Mouse (Mus musculus) heart, adult 2 months (tissue): ENCODE measurements around the gene Ttn. TPM values are rescaled to one million over a fixed set of nuclear protein-coding genes. Genes with fewer than 3 reads are reported as not detected.

Source experiments
- DNase-seq, 2 experiments: peaks; one replicate each; pipeline ENCODE4 v3.0.0; 2021
- H3K27ac ChIP-seq: fragments of 200-600 bp; 2 replicates; pipeline ENCODE4 v1.8.1; 2022
- H3K27me3 ChIP-seq: fragments of 200-500 bp; 2 replicates; pipeline ENCODE4 v1.6.1; 2012; ENCODE audit warnings: mild to moderate bottlenecking, low read length, inconsistent platforms, mixed read lengths; ENCODE audit not compliant: control insufficient read depth, insufficient read depth
- H3K36me3 ChIP-seq: fragments of 200-500 bp; 2 replicates; pipeline ENCODE4 v1.6.1; 2012; ENCODE audit warnings: low read length, inconsistent platforms; ENCODE audit not compliant: control insufficient read depth, insufficient read depth
- H3K4me1 ChIP-seq: fragments of 200-500 bp; 2 replicates; pipeline ENCODE4 v1.6.1; 2011; ENCODE audit warnings: low read length; ENCODE audit not compliant: control insufficient read depth, insufficient read depth
- H3K4me3 ChIP-seq: fragments of 200-600 bp; 2 replicates; pipeline ENCODE4 v1.8.1; 2022
- H3K79me2 ChIP-seq: fragments of 200-500 bp; replicated peaks from 2 replicates; pipeline ENCODE4 v1.6.1; 2012; ENCODE audit warnings: mild to moderate bottlenecking, inconsistent platforms, low read length, moderate library complexity, mixed read lengths; ENCODE audit not compliant: control insufficient read depth, insufficient read depth
- H3K9ac ChIP-seq: fragments of 200-500 bp; 2 replicates; pipeline ENCODE4 v1.6.1; 2012; ENCODE audit warnings: low read depth, mild to moderate bottlenecking, control low read depth, inconsistent platforms, low read length, mixed read lengths
- CTCF ChIP-seq: fragments of 200-600 bp; IDR thresholded peaks from 2 replicates; pipeline ENCODE4 v1.8.1; 2022; ENCODE audit warnings: antibody characterized with exemption, mild to moderate bottlenecking, moderate library complexity
- EP300 ChIP-seq: fragments of 200-500 bp; IDR thresholded peaks from 2 replicates; pipeline ENCODE4 v1.6.1; 2011; ENCODE audit warnings: low read depth, low read length, control low read depth; ENCODE audit not compliant: insufficient read depth
- POLR2A ChIP-seq: fragments of 200-500 bp; IDR thresholded peaks from 2 replicates; pipeline ENCODE4 v1.6.1; 2011; ENCODE audit warnings: mild to moderate bottlenecking, low read depth, low read length, control low read depth; ENCODE audit not compliant: insufficient read depth
- WGBS: fragments of 180-500 bp; shearing (Covaris S2); methylation state at CpG from one replicate; pipeline ENCODE4 v1.1.7; 2018; 5-methylcytosine and 5-hydroxymethylcytosine counted together
- intact Hi-C: fragments of 180-260 bp; cut with DNase I; formaldehyde crosslinking; loops from one replicate; pipeline ENCODE4 v1.15.1; 2025
- polyA plus RNA-seq: library from polyadenylated mRNA; depleted of rRNA; stranded (reverse); fragments of >200 nt; gene quantifications from 2 replicates; pipeline ENCODE4 v1.2.3, GENCODE M21; 2012
- total RNA-seq, 2 experiments: library from RNA; stranded (reverse); gene quantifications; 2 replicates each; pipeline ENCODE4 v1.2.3; 2021

Ttn gene
- total and polyA plus RNA-seq, 3 experiments = 88.4 to 3,090 (median 2,567) TPM

- H3K36me3 ChIP-seq = peaks cover 41% of the 10 kb centered on the region
- TF ChIP-seq EP300 = 0 out of 2 replicates have a peak, but pooled peaks have one; percentile 73
- no peak for TF ChIP-seq CTCF
- peak; percentile 57 for TF ChIP-seq POLR2A
- DNase-seq = no peak
- H3K4me1 ChIP-seq = no peaks in the 10 kb centered on the region; the same call in 1 of the 2 replicates
- H3K4me3 ChIP-seq = peak overlapping the region; percentile 10; the same call in 1 of the 2 replicates
- intact Hi-C loops = loop anchor here (2.0 kb wide), 1 partner anchor 373 kb away; no protein-coding TSS in a partner anchor
- H3K27me3 ChIP-seq = no peaks in the 10 kb centered on the region
- H3K79me2 ChIP-seq = no peaks in the 10 kb centered on the region
- H3K27ac ChIP-seq = peak overlapping the region; percentile 64
- no peak overlapping the region for H3K9ac ChIP-seq
- 23% methylated on average over 6 of the region's 6 CpGs for WGBS
Measured at GRCm38 (mm10) chr2:76970204-76970603, 12.1 kb downstream of the Ttn start.

GRCm38 (mm10) chr2:76969637-76970036 lies 12.7 kb downstream of the Ttn start:
- Histone ChIP-seq H3K36me3 (peaks cover 41% of the 10 kb centered on the region), H3K79me2 (no peaks in the 10 kb centered on the region), H3K9ac (peak overlapping the region; percentile 3), H3K4me3 (0 out of 2 replicates have a peak overlapping the region, but pooled peaks have one; percentile 20), H3K27ac (peak overlapping the region; percentile 64), H3K27me3 (no peaks in the 10 kb centered on the region), H3K4me1 (no peaks in the 10 kb centered on the region)
- 50% methylated on average over 21 of the region's 21 CpGs for WGBS
- DNase-seq = peak in 1 of 2 experiments; percentile 23
- intact Hi-C loops = loop anchor here (1.0 to 2.0 kb wide), 2 partner anchors 40 to 373 kb away; no protein-coding TSS in a partner anchor
- peak; percentile 31; the same call in 1 of the 2 replicates for TF ChIP-seq POLR2A
- TF ChIP-seq EP300 = no peak

DNA sequence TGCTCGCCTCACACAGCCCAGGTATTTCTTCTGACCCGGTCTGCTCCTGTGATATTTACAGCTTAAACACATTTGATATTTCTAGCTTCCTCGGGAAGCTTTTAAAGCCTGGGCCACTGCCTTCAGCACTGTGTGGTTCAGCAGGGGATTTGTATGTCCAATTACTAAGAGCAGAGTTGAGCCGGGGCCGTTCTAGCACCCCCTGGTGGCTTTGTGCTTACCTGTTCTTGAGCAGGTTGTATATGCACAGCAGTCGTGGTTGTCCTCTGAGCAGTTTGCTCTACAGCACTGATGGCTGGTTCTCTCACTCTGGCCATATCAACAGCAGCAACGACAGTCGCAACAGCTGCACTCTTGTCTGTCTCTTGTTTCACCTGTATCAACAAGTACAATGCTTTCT lies 13.4 kb downstream of the Ttn start:
- Histone ChIP-seq H3K4me3 (no peak overlapping the region), H3K27ac (peak overlapping the region; percentile 64), H3K4me1 (no peaks in the 10 kb centered on the region), H3K36me3 (peaks cover 45% of the 10 kb centered on the region), H3K9ac (no peak overlapping the region), H3K79me2 (no peaks in the 10 kb centered on the region), H3K27me3 (no peaks in the 10 kb centered on the region)
- DNase-seq = peak in 1 of 2 experiments; percentile 56
- intact Hi-C loops = loop anchor here (1.0 kb wide), 1 partner anchor 40 kb away; no protein-coding TSS in a partner anchor
- TF ChIP-seq POLR2A (no peak), CTCF (peak; percentile 81), EP300 (0 out of 2 replicates have a peak, but pooled peaks have one; percentile 25)
- WGBS = 16% methylated on average over 8 of the region's 8 CpGs

DNA sequence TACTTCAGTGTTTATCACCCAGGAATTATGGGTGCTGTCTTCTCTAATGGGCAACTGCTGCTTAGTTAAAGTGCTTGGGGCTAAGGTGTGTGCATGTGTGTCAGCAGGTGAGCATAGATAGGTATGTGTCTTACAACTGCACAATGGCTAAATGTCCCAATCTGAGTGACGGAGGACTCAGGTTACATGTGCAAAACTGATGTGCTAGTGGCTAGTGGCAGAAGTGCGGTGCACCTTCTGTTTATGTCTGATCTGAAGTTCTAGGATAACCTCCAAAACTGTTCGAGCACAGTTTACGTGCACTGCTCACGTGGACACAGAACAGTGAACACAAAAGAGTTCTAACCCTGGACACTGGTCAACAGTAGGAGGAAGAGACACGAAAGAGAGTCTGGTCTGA lies 15.8 kb downstream of the Ttn start:
- Histone ChIP-seq H3K4me3 (no peak overlapping the region), H3K36me3 (peaks cover 52% of the 10 kb centered on the region), H3K27me3 (no peaks in the 10 kb centered on the region), H3K4me1 (no peaks in the 10 kb centered on the region), H3K9ac (no peak overlapping the region), H3K27ac (no peak overlapping the region), H3K79me2 (no peaks in the 10 kb centered on the region)
- intact Hi-C loops = no loop called here
- no peak for TF ChIP-seq CTCF
- TF ChIP-seq POLR2A = no peak
- no peak for TF ChIP-seq EP300
- DNase-seq = no peak
- WGBS = 61% methylated on average over 6 of the region's 6 CpGs

DNA sequence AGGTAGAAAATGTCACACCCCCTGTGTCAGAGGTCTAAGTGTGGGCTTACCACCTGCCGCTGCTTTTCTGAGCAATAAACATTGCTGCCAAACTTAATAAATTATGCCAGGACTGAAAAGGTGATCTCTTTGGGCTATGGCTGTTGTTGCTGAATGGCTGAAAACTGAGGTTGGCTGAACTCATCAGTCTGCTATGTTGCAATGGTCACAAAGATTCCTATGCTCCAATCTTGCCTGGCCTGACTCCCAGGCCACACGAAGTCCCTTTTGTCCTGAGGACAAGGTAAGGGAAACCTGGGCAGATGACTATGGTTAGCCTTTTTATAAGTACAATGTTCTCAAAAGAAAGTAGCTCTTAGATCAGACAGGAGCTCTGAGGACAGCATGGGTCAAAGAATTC lies 16.3 kb downstream of the Ttn start:
- H3K4me1 ChIP-seq = no peaks in the 10 kb centered on the region
- H3K79me2 ChIP-seq = no peaks in the 10 kb centered on the region
- 58% methylated on average over 2 of the region's 2 CpGs for WGBS
- peaks cover 49% of the 10 kb centered on the region for H3K36me3 ChIP-seq
- 0 out of 2 replicates have a peak, but pooled peaks have one; percentile 4 for TF ChIP-seq POLR2A
- no peak for TF ChIP-seq CTCF
- intact Hi-C loops = no loop called here
- no peak overlapping the region for H3K27ac ChIP-seq
- no peaks in the 10 kb centered on the region for H3K27me3 ChIP-seq
- H3K9ac ChIP-seq = no peak overlapping the region
- no peak for DNase-seq
- no peak overlapping the region for H3K4me3 ChIP-seq

- no peak for DNase-seq
- Histone ChIP-seq H3K27ac (no peak overlapping the region), H3K4me1 (no peaks in the 10 kb centered on the region), H3K36me3 (peaks cover 47% of the 10 kb centered on the region), H3K9ac (no peak overlapping the region), H3K4me3 (no peak overlapping the region), H3K27me3 (no peaks in the 10 kb centered on the region), H3K79me2 (no peaks in the 10 kb centered on the region)
- TF ChIP-seq POLR2A (peak; percentile 43; the same call in 1 of the 2 replicates), EP300 (no peak)
- 61% methylated on average over 7 of the region's 7 CpGs for WGBS
- intact Hi-C loops = no loop called here
Measured at GRCm38 (mm10) chr2:76965542-76965941, 16.8 kb downstream of the Ttn start.
